Mouse (Mus musculus) Muller cell, postnatal 12 days (primary cell): ENCODE results near the gene Olfr1097.

Experiments used
- DNase-seq: peaks from one replicate; pipeline ENCODE4 v3.0.0-alpha.2; 2015; ENCODE audit errors: inconsistent ontology term

The Olfr1097 gene

GRCm38 (mm10) chr2:86892116-86892515 is at the start of gene Olfr1097:
Gene Olfr1097, minus strand, starts transcription at chr2:86892216.
- no peak for DNase-seq

GRCm38 (mm10) chr2:86926557-86926956 is 34.5 kb upstream of the Olfr1097 start:
- DNase-seq, result no peak

DNA sequence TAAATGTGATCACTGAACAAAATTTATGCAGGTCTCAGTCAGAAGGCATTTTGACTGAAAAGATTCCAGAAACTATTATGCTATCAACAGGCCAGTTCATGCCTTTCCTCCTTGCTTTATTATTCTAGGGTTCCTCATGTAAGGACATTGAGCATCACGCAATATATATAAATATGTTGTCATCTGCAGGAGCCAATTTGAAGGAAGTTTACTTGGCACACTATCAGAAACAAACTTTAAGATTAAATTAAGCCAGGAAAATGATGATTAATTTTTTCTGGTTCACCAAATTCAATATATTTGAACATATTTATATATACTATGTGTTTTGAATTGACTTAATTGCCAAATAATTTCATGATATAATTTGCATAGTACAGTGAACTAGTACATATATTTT is 32.4 kb upstream of the Olfr1097 start, which contains the start of gene Olfr1098:
Olfr1098 (minus strand) TSS at position 101 of the 400 bp plus-strand sequence.
- DNase-seq, result no peak

DNA sequence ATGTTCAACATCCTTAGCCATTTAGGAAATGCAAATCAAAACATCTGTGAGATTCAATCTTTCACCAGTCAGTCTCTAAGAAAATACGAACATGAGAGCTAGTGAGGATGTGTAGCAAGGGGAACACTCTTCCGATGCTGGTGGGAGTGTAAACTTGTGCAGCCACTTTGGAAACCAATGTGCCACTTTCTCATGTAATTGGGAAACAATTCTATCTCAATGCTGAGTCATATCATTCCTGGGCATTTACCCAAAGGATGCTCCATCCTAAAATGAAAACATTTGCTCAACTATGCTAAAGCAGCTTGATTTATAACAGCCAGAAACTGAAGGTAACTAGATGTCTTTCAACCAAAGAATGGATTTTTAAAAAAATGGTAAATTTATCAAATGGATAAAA is 13.6 kb upstream of the Olfr1097 start:
- no peak for DNase-seq

GRCm38 (mm10) chr2:86874702-86875101 is 17.3 kb downstream of the Olfr1097 start, which contains the start of gene Gm13723:
Gene Gm13723, minus strand, starts transcription at chr2:86874802.
- DNase-seq, result no peak

- no peak for DNase-seq
Observed at GRCm38 (mm10) chr2:86851596-86851995, 40.4 kb downstream of the Olfr1097 start, which contains the start of gene Olfr1095. Gene Olfr1095, minus strand, starts transcription at chr2:86851696.
